ENCODE assay signal across 25 mouse cellular contexts in genomic region chr11:60228525-60228924, GRCm38 (mm10). TPM values are rescaled to one million over a fixed set of nuclear protein-coding genes. Genes with fewer than 3 reads are reported as not detected.
DNase-seq lines count a peak whose midpoint lies in the region; ATAC-seq and TF ChIP-seq lines count a peak whose summit lies in the region.
"Had no signal": no experiment of that assay in that cellular context is flagged by ENCODE, and none has a peak within 500 bp of the region (broad histone marks: within the 10 kb centered on the region; RNA-seq: fewer than 3 reads in every experiment).

No protein-coding gene starts in this region.

- H3K27ac ChIP-seq in heart, embryonic 13.5 days (replicated peaks), result peak overlapping the region; percentile 51; the same call in 1 of the 2 replicates
- no peak overlapping the region for H3K27ac ChIP-seq in kidney, adult 2 months (ENCODE audit: insufficient read depth, low read depth, low read length)
- H3K27ac ChIP-seq: embryonic facial prominence, embryonic 12.5 days; forebrain, embryonic 12.5 days; hindbrain, embryonic 12.5 days; kidney, postnatal 0 days; liver, embryonic 15.5 days; macrophage; midbrain, embryonic 12.5 days; stomach, embryonic 15.5 days had no signal

- 37% methylated on average over 3 of the region's 3 CpGs for WGBS in heart, embryonic 13.5 days
- 72% methylated on average over 3 of the region's 3 CpGs for WGBS in kidney, adult 2 months

- DNase-seq in adrenal gland, adult 8-10 months, result peak; percentile 3
- DNase-seq in adrenal gland, adult 2 months, result no peak
- no peak for DNase-seq in heart, postnatal 25 days (ENCODE audit: low spot score)
- peak; percentile 31 for DNase-seq in kidney, adult 2 months
- DNase-seq in kidney, postnatal 36 days, result no peak
- DNase-seq: adrenal gland, postnatal 14 days; cerebellum, adult 2 months; cerebellum, postnatal 25 days; gastrocnemius, postnatal 36 days; kidney, adult 18-20 months; left cerebral cortex, postnatal 4 days; liver; thymus, adult 2 months had no signal

- intact Hi-C loops in heart, postnatal 25 days (cut with DNase I), result no loop called here

- no peak for TF ChIP-seq CTCF in kidney, adult 2 months (conservative IDR thresholded peaks at IDR 0.05; ENCODE audit: insufficient read depth, insufficient read length, low read depth, low read length)

- H3K4me3 ChIP-seq in heart, embryonic 13.5 days, result no peak overlapping the region
- no peak overlapping the region for H3K4me3 ChIP-seq in kidney, adult 2 months (ENCODE audit: insufficient read depth, low read depth, low read length)
- peak overlapping the region; percentile 29 for H3K4me3 ChIP-seq in megakaryocyte, embryonic 14.5 days (replicated peaks)
- H3K4me3 ChIP-seq: embryonic facial prominence, embryonic 12.5 days; forebrain, embryonic 12.5 days; hindbrain, embryonic 12.5 days; liver, embryonic 15.5 days; midbrain, embryonic 12.5 days; stomach, embryonic 15.5 days had no signal

- peaks cover 69% of the 10 kb centered on the region for H3K4me1 ChIP-seq in heart, embryonic 13.5 days
- H3K4me1 ChIP-seq in kidney, adult 2 months (ENCODE audit: control insufficient read depth, insufficient read depth, low read length), result no peaks in the 10 kb centered on the region; the same call in 1 of the 2 replicates
- H3K4me1 ChIP-seq in megakaryocyte, embryonic 14.5 days, result peaks cover 93% of the 10 kb centered on the region

- TF ChIP-seq POLR2A in kidney, adult 2 months (IDR thresholded peaks at IDR 0.05; ENCODE audit: low read depth, low read length), result no peak

- no peaks in the 10 kb centered on the region for H3K27me3 ChIP-seq in heart, embryonic 13.5 days (replicated peaks)
- H3K27me3 ChIP-seq in kidney, adult 2 months (replicated peaks; ENCODE audit: control insufficient read depth, insufficient read depth, low read length), result no peaks in the 10 kb centered on the region
- no peaks in the 10 kb centered on the region for H3K27me3 ChIP-seq in megakaryocyte, embryonic 14.5 days (replicated peaks)
- H3K27me3 ChIP-seq: embryonic facial prominence, embryonic 12.5 days; forebrain, embryonic 12.5 days; hindbrain, embryonic 12.5 days; liver, embryonic 15.5 days; stomach, embryonic 15.5 days had no signal

- peak overlapping the region; percentile 37 for H3K9ac ChIP-seq in heart, embryonic 13.5 days
- H3K9ac ChIP-seq: embryonic facial prominence, embryonic 12.5 days; forebrain, embryonic 12.5 days; hindbrain, embryonic 12.5 days; liver, embryonic 15.5 days; midbrain, embryonic 12.5 days; stomach, embryonic 15.5 days had no signal

- H3K4me2 ChIP-seq in heart, embryonic 13.5 days, result no peak overlapping the region
- H3K4me2 ChIP-seq: embryonic facial prominence, embryonic 12.5 days; forebrain, embryonic 12.5 days; hindbrain, embryonic 12.5 days; liver, embryonic 15.5 days; midbrain, embryonic 12.5 days; stomach, embryonic 15.5 days had no signal

- ATAC-seq in heart, embryonic 13.5 days (ENCODE audit: extremely low read depth, insufficient number of reproducible peaks, low FRiP score, low TSS enrichment), result no peak
- ATAC-seq in megakaryocyte, adult 5-6 weeks (ENCODE audit: poor library complexity, severe bottlenecking), result no peak
- ATAC-seq: activated CD4-positive, CD25-positive, alpha-beta regulatory T cell, adult 4 months had no signal

- peaks cover 11% of the 10 kb centered on the region for H3K36me3 ChIP-seq in heart, embryonic 13.5 days
- H3K36me3 ChIP-seq in kidney, adult 2 months (ENCODE audit: control insufficient read depth, insufficient read depth, low read length), result no peaks in the 10 kb centered on the region
- H3K36me3 ChIP-seq in megakaryocyte, embryonic 14.5 days (replicated peaks; ENCODE audit: low read length), result peaks cover 72% of the 10 kb centered on the region
- H3K36me3 ChIP-seq: forebrain, embryonic 12.5 days; liver, embryonic 15.5 days; stomach, embryonic 15.5 days had no signal

- no peaks in the 10 kb centered on the region for H3K9me3 ChIP-seq in heart, embryonic 13.5 days
- no peaks in the 10 kb centered on the region for H3K9me3 ChIP-seq in megakaryocyte, embryonic 14.5 days
- H3K9me3 ChIP-seq: embryonic facial prominence, embryonic 12.5 days; forebrain, embryonic 12.5 days; hindbrain, embryonic 12.5 days; liver, embryonic 15.5 days; midbrain, embryonic 12.5 days; stomach, embryonic 15.5 days had no signal

RNA-seq across cellular contexts. Expression of gene Srebf1, which starts 6.1 kb away (rescaled TPM):
- 100 to 1,000 TPM; 165 to 367 (median 213) TPM for total RNA-seq in adrenal gland, adult 8-10 months (2022)
- 100 to 1,000 TPM; 201 to 250 TPM for total RNA-seq in adrenal gland, adult 2 months (2021)
- 661 and 745 TPM in 2 replicates for polyA plus RNA-seq in adrenal gland, adult 2 months (2012; rRNA removed)
- 34.4 and 41.8 TPM in 2 replicates for polyA plus RNA-seq in heart, embryonic 13.5 days (2015; fragmentation: Nextera tagmentation; extraction: Ambion mirVana)
- total RNA-seq in heart, postnatal 25 days (2021), result 10 to 100 TPM; 30.7 to 38.3 TPM
- polyA plus RNA-seq in kidney, adult 2 months (2012; rRNA removed), result 89.1 and 123 TPM in 2 replicates
- 138 and 188 TPM in 2 replicates for polyA plus RNA-seq in megakaryocyte, embryonic 14.5 days (2012; ENCODE audit: insufficient read depth, low replicate concordance)
- total RNA-seq in megakaryocyte, adult 5-6 weeks (2015), result 27.5 and 37.3 TPM in 2 replicates
- 27.6 and 43.3 TPM in 2 replicates for total RNA-seq in megakaryocyte, adult 5-6 weeks (2017)

Comparison
In these comparisons a context has a peak if more than half of its experiments do, and no peak if none do; other contexts are left out.
1. DNase-seq: peak in adrenal gland, adult 8-10 months (single experiment) and kidney, adult 2 months (single experiment); none in adrenal gland, adult 2 months (single experiment), heart, postnatal 25 days (single experiment) and kidney, postnatal 36 days (0 of 2).